Mouse (Mus musculus): ENCODE results near the gene Klhdc7b. TPM values are rescaled to one million over a fixed set of nuclear protein-coding genes. Genes with fewer than 3 reads are reported as not detected.

Klhdc7b gene
- polyA plus RNA-seq (2015; fragmentation: Nextera tagmentation; extraction: Ambion mirVana) = not detected in 2 replicates

- no peaks in the 10 kb centered on the region for H3K4me1 ChIP-seq (replicated peaks; ENCODE audit: control insufficient read depth, insufficient read depth, low read length)
- ATAC-seq = no peak
- 90% methylated on average over 7 of the region's 7 CpGs for WGBS
Observed at GRCm38 (mm10) chr15:89384617-89385016, at the start of gene Klhdc7b. Gene Klhdc7b (plus strand): TSS chr15:89384917.

GRCm38 (mm10) chr15:89336422-89336821, 48.3 kb upstream of the Klhdc7b start:
- ATAC-seq = no peak
- no peaks in the 10 kb centered on the region for H3K4me1 ChIP-seq (replicated peaks; ENCODE audit: control insufficient read depth, insufficient read depth, low read length)
- no peaks in the 10 kb centered on the region for H3K36me3 ChIP-seq (ENCODE audit: control insufficient read depth, insufficient read depth)
- no peaks in the 10 kb centered on the region for H3K27me3 ChIP-seq (replicated peaks; ENCODE audit: control insufficient read depth, insufficient read depth, low read length)
- no peak overlapping the region for H3K4me2 ChIP-seq (ENCODE audit: low read length)
- WGBS = 86% methylated on average over 14 of the region's 14 CpGs
- no peaks in the 10 kb centered on the region for H3K9me3 ChIP-seq (ENCODE audit: control insufficient read depth, low read length)
- no peak overlapping the region for H3K9ac ChIP-seq (replicated peaks; ENCODE audit: low read depth, low read length)
- H3K27ac ChIP-seq (ENCODE audit: low read length) = no peak overlapping the region
- no peak overlapping the region for H3K4me3 ChIP-seq (replicated peaks; ENCODE audit: low read length)

More at GRCm38 (mm10) chr15:89384617-89385016, at the start of gene Klhdc7b:
- H3K27ac ChIP-seq (ENCODE audit: low read length) = no peak within 1 kb of the TSS
- no peaks in the 10 kb centered on the region for H3K9me3 ChIP-seq (ENCODE audit: control insufficient read depth, low read length)
- H3K4me3 ChIP-seq (replicated peaks; ENCODE audit: low read length) = no peak within 1 kb of the TSS
- peaks cover 4% of the 10 kb centered on the region for H3K27me3 ChIP-seq (replicated peaks; ENCODE audit: control insufficient read depth, insufficient read depth, low read length)
- no peaks in the 10 kb centered on the region for H3K36me3 ChIP-seq (ENCODE audit: control insufficient read depth, insufficient read depth)
- H3K4me2 ChIP-seq (ENCODE audit: low read length) = no peak within 1 kb of the TSS
- H3K9ac ChIP-seq (replicated peaks; ENCODE audit: low read depth, low read length) = no peak within 1 kb of the TSS

DNA sequence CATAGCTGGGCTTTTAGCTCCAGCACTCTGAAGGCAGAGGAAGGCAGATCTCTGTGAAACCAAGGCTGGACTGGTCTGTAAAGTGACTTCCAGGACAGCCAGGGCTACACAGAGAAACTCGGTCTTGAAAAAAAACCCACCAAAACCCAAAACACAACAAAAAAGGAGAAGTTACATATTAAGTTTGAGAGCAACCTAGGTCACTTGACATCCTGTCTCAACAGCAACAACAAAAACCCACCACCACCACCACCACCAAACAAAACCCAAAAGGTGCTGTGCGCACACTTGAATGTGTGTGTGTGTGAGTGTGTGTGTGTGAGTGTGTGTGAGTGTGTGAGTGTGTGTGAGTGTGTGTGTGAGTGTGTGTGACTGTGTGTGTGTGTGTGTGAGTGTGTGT, 45.0 kb upstream of the Klhdc7b start:
- H3K27me3 ChIP-seq (replicated peaks; ENCODE audit: control insufficient read depth, insufficient read depth, low read length) = no peaks in the 10 kb centered on the region
- ATAC-seq = no peak
- no peaks in the 10 kb centered on the region for H3K4me1 ChIP-seq (replicated peaks; ENCODE audit: control insufficient read depth, insufficient read depth, low read length)
- H3K4me3 ChIP-seq (replicated peaks; ENCODE audit: low read length) = no peak overlapping the region
- no peaks in the 10 kb centered on the region for H3K36me3 ChIP-seq (ENCODE audit: control insufficient read depth, insufficient read depth)
- no peak overlapping the region for H3K27ac ChIP-seq (ENCODE audit: low read length)
- 94% methylated on average over 2 of the region's 2 CpGs for WGBS
- H3K9ac ChIP-seq (replicated peaks; ENCODE audit: low read depth, low read length) = no peak overlapping the region
- H3K9me3 ChIP-seq (ENCODE audit: control insufficient read depth, low read length) = no peaks in the 10 kb centered on the region
- no peak overlapping the region for H3K4me2 ChIP-seq (ENCODE audit: low read length)

DNA sequence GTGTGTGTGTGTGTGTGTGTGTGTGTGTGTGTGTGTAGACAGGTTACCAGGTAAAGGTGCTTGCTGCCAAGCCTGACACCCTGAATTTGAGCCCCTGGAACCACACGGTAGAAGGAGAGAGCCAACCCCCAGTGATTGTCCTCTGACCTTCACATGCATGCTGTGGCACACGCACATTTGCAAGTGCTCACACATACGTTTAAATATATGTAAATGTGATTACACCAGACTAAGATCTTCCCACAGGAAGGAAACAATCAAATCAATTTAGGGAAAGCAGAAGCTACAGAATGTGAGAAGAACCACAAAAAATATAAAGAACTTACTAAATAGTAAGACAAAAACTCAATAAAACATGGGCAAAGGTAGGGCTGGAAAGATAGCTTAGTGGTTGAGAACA, 44.6 kb upstream of the Klhdc7b start:
- 86% methylated on average over 3 of the region's 3 CpGs for WGBS
- no peak for ATAC-seq
- Histone ChIP-seq H3K4me3 (replicated peaks; ENCODE audit: low read length) (no peak overlapping the region), H3K9ac (replicated peaks; ENCODE audit: low read depth, low read length) (no peak overlapping the region), H3K4me2 (ENCODE audit: low read length) (no peak overlapping the region), H3K36me3 (ENCODE audit: control insufficient read depth, insufficient read depth) (no peaks in the 10 kb centered on the region), H3K27ac (ENCODE audit: low read length) (no peak overlapping the region), H3K27me3 (replicated peaks; ENCODE audit: control insufficient read depth, insufficient read depth, low read length) (no peaks in the 10 kb centered on the region), H3K4me1 (replicated peaks; ENCODE audit: control insufficient read depth, insufficient read depth, low read length) (no peaks in the 10 kb centered on the region), H3K9me3 (ENCODE audit: control insufficient read depth, low read length) (no peaks in the 10 kb centered on the region)

DNA sequence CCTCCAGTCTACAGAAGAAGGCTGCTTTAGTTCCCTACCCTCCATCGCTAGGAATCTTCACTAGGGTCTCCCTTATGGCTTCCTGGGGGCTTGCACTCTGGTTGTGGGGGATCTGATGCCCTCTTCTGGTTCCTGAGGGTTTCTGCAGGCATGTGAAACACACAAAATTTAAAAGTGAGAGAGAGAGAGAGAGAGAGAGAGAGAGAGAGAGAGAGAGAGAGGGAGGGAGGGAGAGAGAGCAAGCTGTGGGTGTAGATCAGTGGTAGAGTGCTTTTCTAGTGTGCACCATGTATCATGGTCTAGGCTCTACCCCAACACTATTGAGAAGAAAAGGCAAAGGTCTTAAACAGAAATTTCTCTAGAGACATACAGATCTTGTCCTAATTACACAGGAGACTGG, 43.0 kb upstream of the Klhdc7b start:
- H3K36me3 ChIP-seq (ENCODE audit: control insufficient read depth, insufficient read depth) = no peaks in the 10 kb centered on the region
- H3K4me3 ChIP-seq (replicated peaks; ENCODE audit: low read length) = no peak overlapping the region
- no peaks in the 10 kb centered on the region for H3K9me3 ChIP-seq (ENCODE audit: control insufficient read depth, low read length)
- H3K9ac ChIP-seq (replicated peaks; ENCODE audit: low read depth, low read length) = no peak overlapping the region
- no peaks in the 10 kb centered on the region for H3K27me3 ChIP-seq (replicated peaks; ENCODE audit: control insufficient read depth, insufficient read depth, low read length)
- ATAC-seq = no peak
- no peak overlapping the region for H3K27ac ChIP-seq (ENCODE audit: low read length)
- H3K4me1 ChIP-seq (replicated peaks; ENCODE audit: control insufficient read depth, insufficient read depth, low read length) = no peaks in the 10 kb centered on the region
- H3K4me2 ChIP-seq (ENCODE audit: low read length) = no peak overlapping the region
- 41% methylated on average over 1 of the region's 1 CpGs for WGBS

DNA sequence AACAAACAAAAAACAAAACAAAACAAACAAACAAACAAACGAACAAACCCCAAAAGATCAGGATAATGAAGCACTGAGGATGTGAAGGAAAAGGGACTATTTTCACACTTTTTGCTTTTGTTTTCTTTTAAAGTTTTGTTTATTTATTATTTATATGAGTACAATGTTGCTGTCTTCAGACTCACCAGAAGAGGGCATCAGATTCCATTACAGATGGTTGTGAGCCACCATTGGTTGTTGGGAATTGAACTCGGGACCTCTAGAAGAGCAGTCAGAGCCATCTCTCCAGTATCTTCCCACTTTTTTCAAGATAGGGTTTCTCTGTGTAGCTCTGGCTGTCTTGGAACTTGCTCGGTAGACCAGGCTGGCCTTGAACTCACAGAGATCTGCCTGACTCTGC, 41.4 kb upstream of the Klhdc7b start:
- Histone ChIP-seq H3K4me3 (replicated peaks; ENCODE audit: low read length) (no peak overlapping the region), H3K4me2 (ENCODE audit: low read length) (no peak overlapping the region), H3K9ac (replicated peaks; ENCODE audit: low read depth, low read length) (no peak overlapping the region), H3K27ac (ENCODE audit: low read length) (no peak overlapping the region), H3K4me1 (replicated peaks; ENCODE audit: control insufficient read depth, insufficient read depth, low read length) (no peaks in the 10 kb centered on the region), H3K27me3 (replicated peaks; ENCODE audit: control insufficient read depth, insufficient read depth, low read length) (no peaks in the 10 kb centered on the region), H3K36me3 (ENCODE audit: control insufficient read depth, insufficient read depth) (no peaks in the 10 kb centered on the region), H3K9me3 (ENCODE audit: control insufficient read depth, low read length) (no peaks in the 10 kb centered on the region)
- WGBS = 93% methylated on average over 3 of the region's 3 CpGs
- ATAC-seq = no peak

- Histone ChIP-seq H3K27ac (ENCODE audit: low read length) (no peak overlapping the region), H3K27me3 (replicated peaks; ENCODE audit: control insufficient read depth, insufficient read depth, low read length) (no peaks in the 10 kb centered on the region), H3K4me3 (replicated peaks; ENCODE audit: low read length) (no peak overlapping the region), H3K9me3 (ENCODE audit: control insufficient read depth, low read length) (no peaks in the 10 kb centered on the region), H3K4me2 (ENCODE audit: low read length) (no peak overlapping the region), H3K9ac (replicated peaks; ENCODE audit: low read depth, low read length) (no peak overlapping the region), H3K36me3 (ENCODE audit: control insufficient read depth, insufficient read depth) (peaks cover 12% of the 10 kb centered on the region), H3K4me1 (replicated peaks; ENCODE audit: control insufficient read depth, insufficient read depth, low read length) (peaks cover 12% of the 10 kb centered on the region)
- ATAC-seq = no peak
- WGBS = 94% methylated on average over 5 of the region's 5 CpGs
Observed at GRCm38 (mm10) chr15:89350447-89350846, 34.3 kb upstream of the Klhdc7b start.

DNA sequence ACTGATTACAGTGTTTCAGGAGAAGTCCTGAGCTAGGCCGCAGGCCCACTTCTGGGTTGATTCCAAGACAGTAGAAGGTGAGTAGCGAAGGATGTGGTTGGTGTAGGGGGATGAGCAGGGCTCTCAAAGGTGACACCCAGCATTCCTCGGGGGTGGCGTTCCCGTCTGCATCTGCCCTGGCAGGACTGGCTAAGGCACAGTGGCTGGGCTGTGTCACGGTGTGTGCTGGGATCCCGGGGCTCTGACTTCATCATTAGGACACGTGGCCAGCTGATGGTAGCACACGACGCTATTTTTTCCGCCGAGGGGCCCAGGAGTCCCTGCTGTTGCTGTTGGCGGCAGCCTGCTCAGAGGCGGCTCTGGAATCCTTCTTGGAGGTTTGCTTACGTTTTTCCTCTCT, 33.4 kb upstream of the Klhdc7b start:
- no peak overlapping the region for H3K9ac ChIP-seq (replicated peaks; ENCODE audit: low read depth, low read length)
- WGBS = 88% methylated on average over 15 of the region's 15 CpGs
- no peak overlapping the region for H3K4me2 ChIP-seq (ENCODE audit: low read length)
- peaks cover 12% of the 10 kb centered on the region for H3K36me3 ChIP-seq (ENCODE audit: control insufficient read depth, insufficient read depth)
- no peak for ATAC-seq
- peaks cover 12% of the 10 kb centered on the region for H3K4me1 ChIP-seq (replicated peaks; ENCODE audit: control insufficient read depth, insufficient read depth, low read length)
- H3K27me3 ChIP-seq (replicated peaks; ENCODE audit: control insufficient read depth, insufficient read depth, low read length) = no peaks in the 10 kb centered on the region
- H3K9me3 ChIP-seq (ENCODE audit: control insufficient read depth, low read length) = no peaks in the 10 kb centered on the region
- no peak overlapping the region for H3K27ac ChIP-seq (ENCODE audit: low read length)
- no peak overlapping the region for H3K4me3 ChIP-seq (replicated peaks; ENCODE audit: low read length)

GRCm38 (mm10) chr15:89352054-89352453, 32.7 kb upstream of the Klhdc7b start:
- 96% methylated on average over 14 of the region's 14 CpGs for WGBS
- Histone ChIP-seq H3K9me3 (ENCODE audit: control insufficient read depth, low read length) (no peaks in the 10 kb centered on the region), H3K4me3 (replicated peaks; ENCODE audit: low read length) (no peak overlapping the region)

GRCm38 (mm10) chr15:89352795-89353194, 31.9 kb upstream of the Klhdc7b start:
- Histone ChIP-seq H3K4me3 (replicated peaks; ENCODE audit: low read length) (no peak overlapping the region), H3K36me3 (ENCODE audit: control insufficient read depth, insufficient read depth) (peaks cover 12% of the 10 kb centered on the region), H3K9ac (replicated peaks; ENCODE audit: low read depth, low read length) (no peak overlapping the region), H3K9me3 (ENCODE audit: control insufficient read depth, low read length) (no peaks in the 10 kb centered on the region), H3K4me2 (ENCODE audit: low read length) (no peak overlapping the region), H3K4me1 (replicated peaks; ENCODE audit: control insufficient read depth, insufficient read depth, low read length) (peaks cover 26% of the 10 kb centered on the region), H3K27ac (ENCODE audit: low read length) (no peak overlapping the region), H3K27me3 (replicated peaks; ENCODE audit: control insufficient read depth, insufficient read depth, low read length) (no peaks in the 10 kb centered on the region)
- WGBS = 95% methylated on average over 12 of the region's 12 CpGs
- no peak for ATAC-seq

More at GRCm38 (mm10) chr15:89352054-89352453, 32.7 kb upstream of the Klhdc7b start:
- Histone ChIP-seq H3K27me3 (replicated peaks; ENCODE audit: control insufficient read depth, insufficient read depth, low read length) (no peaks in the 10 kb centered on the region), H3K36me3 (ENCODE audit: control insufficient read depth, insufficient read depth) (peaks cover 12% of the 10 kb centered on the region), H3K4me2 (ENCODE audit: low read length) (no peak overlapping the region), H3K27ac (ENCODE audit: low read length) (no peak overlapping the region), H3K9ac (replicated peaks; ENCODE audit: low read depth, low read length) (no peak overlapping the region), H3K4me1 (replicated peaks; ENCODE audit: control insufficient read depth, insufficient read depth, low read length) (peaks cover 19% of the 10 kb centered on the region)
- no peak for ATAC-seq

Measured in forebrain, embryonic 16.5 days (tissue).